Mouse (Mus musculus) liver, adult 2 months (tissue): Measurements from ENCODE around the gene Anks1b.

Experiments used
- CTCF ChIP-seq: fragments of 200-500 bp; IDR thresholded peaks from 2 replicates; pipeline ENCODE4 v1.5.1; 2011; ENCODE audit warnings: low read depth, low read length, control low read depth
- POLR2A ChIP-seq: fragments of 200-500 bp; IDR thresholded peaks from 2 replicates; pipeline ENCODE4 v1.6.1; 2011; ENCODE audit warnings: low read length, control low read depth; ENCODE audit not compliant: insufficient read depth; ENCODE audit errors: extremely low read depth

GRCm38 (mm10) chr10:90577777-90578176 lies 704.5 kb downstream of the Anks1b start:
- TF ChIP-seq CTCF: no peak
- TF ChIP-seq POLR2A: no peak
